Mouse (Mus musculus): ENCODE measurements around the gene S100a7a. TPM values are rescaled to one million over a fixed set of nuclear protein-coding genes. Genes with fewer than 3 reads are reported as not detected.

S100a7a gene
- polyA plus RNA-seq, 1 experiment: 0.42 TPM

DNA sequence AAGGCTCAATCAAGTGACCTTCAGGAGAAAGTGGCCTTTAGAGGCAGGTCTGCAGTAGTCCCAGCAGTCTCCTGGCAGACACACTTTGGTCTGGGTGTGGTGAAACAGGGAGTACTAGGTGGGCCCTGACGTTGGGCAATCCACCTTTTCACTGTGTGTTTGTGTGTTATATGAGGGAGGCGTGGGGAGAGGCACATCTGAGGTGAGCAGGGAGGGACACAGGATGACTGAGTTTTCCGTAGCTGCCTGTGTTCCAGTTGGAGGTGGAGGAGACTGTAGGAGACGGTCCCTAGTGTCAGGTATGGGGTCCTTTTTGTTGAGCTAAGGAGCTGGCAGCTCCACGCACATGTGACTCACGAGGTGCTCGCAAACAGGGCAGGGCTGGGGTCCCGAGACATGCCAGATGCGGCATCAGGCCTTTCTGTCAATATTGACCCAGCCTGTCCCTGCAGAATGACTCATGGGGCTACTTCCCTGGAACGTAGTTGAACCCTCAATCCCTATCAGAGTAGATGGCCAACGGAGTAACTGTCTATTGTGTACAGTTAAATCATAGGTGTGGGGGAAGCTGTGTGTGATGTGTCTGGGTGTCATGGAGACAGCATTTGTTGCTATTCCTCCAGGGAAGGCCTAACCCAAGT is 39.1 kb upstream of the S100a7a start:
- WGBS: 90% methylated on average over 11 of the region's 11 CpGs
- Histone ChIP-seq H3K4me3 (ENCODE audit: control insufficient read depth, insufficient read depth, low read length) (no peak overlapping the region), H3K36me3 (ENCODE audit: control insufficient read depth, insufficient read depth, low read length) (no peaks in the 10 kb centered on the region), H3K27me3 (ENCODE audit: control insufficient read depth, insufficient read depth, low read length) (no peaks in the 10 kb centered on the region), H3K4me1 (replicated peaks; ENCODE audit: control insufficient read depth, insufficient read depth, low read length) (peaks cover 21% of the 10 kb centered on the region), H3K27ac (ENCODE audit: control insufficient read depth, insufficient read depth, low read length) (no peak overlapping the region)
- no peak for DNase-seq
- TF ChIP-seq POLR2A (IDR thresholded peaks at IDR 0.05; ENCODE audit: control insufficient read depth, extremely low read depth, insufficient read depth, low read length, poor library complexity): no peak
- TF ChIP-seq CTCF (IDR thresholded peaks at IDR 0.05; ENCODE audit: borderline replicate concordance, control insufficient read depth, extremely low read depth, insufficient read depth, low read length, poor library complexity): no peak

- WGBS: 0% methylated on average over 7 of the region's 7 CpGs
- Histone ChIP-seq H3K4me1 (replicated peaks; ENCODE audit: control insufficient read depth, insufficient read depth, low read length) (peaks cover 21% of the 10 kb centered on the region), H3K27me3 (ENCODE audit: control insufficient read depth, insufficient read depth, low read length) (no peaks in the 10 kb centered on the region), H3K4me3 (ENCODE audit: control insufficient read depth, insufficient read depth, low read length) (no peak overlapping the region), H3K36me3 (ENCODE audit: control insufficient read depth, insufficient read depth, low read length) (no peaks in the 10 kb centered on the region), H3K27ac (ENCODE audit: control insufficient read depth, insufficient read depth, low read length) (no peak overlapping the region)
- TF ChIP-seq POLR2A (IDR thresholded peaks at IDR 0.05; ENCODE audit: control insufficient read depth, extremely low read depth, insufficient read depth, low read length, poor library complexity) (0 out of 2 replicates have a peak, but pooled peaks have one; percentile 22), CTCF (IDR thresholded peaks at IDR 0.05; ENCODE audit: borderline replicate concordance, control insufficient read depth, extremely low read depth, insufficient read depth, low read length, poor library complexity) (peak; percentile 72; the same call in 1 of the 2 replicates)
- DNase-seq: peak; percentile 80
Observed at GRCm38 (mm10) chr3:90615415-90615814, 38.4 kb upstream of the S100a7a start.

- WGBS: 77% methylated on average over 1 of the region's 1 CpGs
- Histone ChIP-seq H3K36me3 (ENCODE audit: control insufficient read depth, insufficient read depth, low read length) (no peaks in the 10 kb centered on the region), H3K27ac (ENCODE audit: control insufficient read depth, insufficient read depth, low read length) (no peak overlapping the region), H3K4me3 (ENCODE audit: control insufficient read depth, insufficient read depth, low read length) (no peak overlapping the region), H3K27me3 (ENCODE audit: control insufficient read depth, insufficient read depth, low read length) (no peaks in the 10 kb centered on the region), H3K4me1 (replicated peaks; ENCODE audit: control insufficient read depth, insufficient read depth, low read length) (peaks cover 21% of the 10 kb centered on the region)
- TF ChIP-seq POLR2A (IDR thresholded peaks at IDR 0.05; ENCODE audit: control insufficient read depth, extremely low read depth, insufficient read depth, low read length, poor library complexity) (no peak), CTCF (IDR thresholded peaks at IDR 0.05; ENCODE audit: borderline replicate concordance, control insufficient read depth, extremely low read depth, insufficient read depth, low read length, poor library complexity) (no peak)
- no peak for DNase-seq
Observed at GRCm38 (mm10) chr3:90615911-90616310, 37.9 kb upstream of the S100a7a start.

- H3K27ac ChIP-seq (ENCODE audit: control insufficient read depth, insufficient read depth, low read length): no peak overlapping the region
- no peaks in the 10 kb centered on the region for H3K36me3 ChIP-seq (ENCODE audit: control insufficient read depth, insufficient read depth, low read length)
- no peaks in the 10 kb centered on the region for H3K27me3 ChIP-seq (ENCODE audit: control insufficient read depth, insufficient read depth, low read length)
- peaks cover 22% of the 10 kb centered on the region for H3K4me1 ChIP-seq (replicated peaks; ENCODE audit: control insufficient read depth, insufficient read depth, low read length)
- TF ChIP-seq POLR2A (IDR thresholded peaks at IDR 0.05; ENCODE audit: control insufficient read depth, extremely low read depth, insufficient read depth, low read length, poor library complexity): no peak
- no peak for TF ChIP-seq CTCF (IDR thresholded peaks at IDR 0.05; ENCODE audit: borderline replicate concordance, control insufficient read depth, extremely low read depth, insufficient read depth, low read length, poor library complexity)
- DNase-seq: no peak
- WGBS: 33% methylated on average over 1 of the region's 1 CpGs
- H3K4me3 ChIP-seq (ENCODE audit: control insufficient read depth, insufficient read depth, low read length): no peak overlapping the region
Observed at GRCm38 (mm10) chr3:90617586-90617985, 36.2 kb upstream of the S100a7a start.

DNA sequence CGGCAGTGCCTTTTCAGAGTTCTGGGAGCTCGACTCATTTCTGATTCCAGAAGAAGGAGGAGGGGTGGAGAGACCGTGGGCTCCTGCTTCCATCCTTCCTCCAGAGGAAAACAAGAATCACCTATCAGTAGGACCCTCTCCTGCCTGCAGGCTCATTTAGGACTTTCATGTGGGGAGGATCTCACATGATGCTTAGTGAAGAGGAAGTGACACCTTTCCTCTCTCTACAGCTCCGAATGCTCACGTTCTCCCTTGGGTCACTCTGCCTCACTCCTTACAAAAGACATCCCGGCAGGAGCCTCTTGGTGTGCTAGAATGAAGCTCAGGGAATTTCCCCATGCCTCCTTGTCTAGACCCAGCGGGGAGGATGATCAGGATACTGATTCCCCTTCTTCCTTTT is 32.3 kb upstream of the S100a7a start:
- DNase-seq: no peak

DNA sequence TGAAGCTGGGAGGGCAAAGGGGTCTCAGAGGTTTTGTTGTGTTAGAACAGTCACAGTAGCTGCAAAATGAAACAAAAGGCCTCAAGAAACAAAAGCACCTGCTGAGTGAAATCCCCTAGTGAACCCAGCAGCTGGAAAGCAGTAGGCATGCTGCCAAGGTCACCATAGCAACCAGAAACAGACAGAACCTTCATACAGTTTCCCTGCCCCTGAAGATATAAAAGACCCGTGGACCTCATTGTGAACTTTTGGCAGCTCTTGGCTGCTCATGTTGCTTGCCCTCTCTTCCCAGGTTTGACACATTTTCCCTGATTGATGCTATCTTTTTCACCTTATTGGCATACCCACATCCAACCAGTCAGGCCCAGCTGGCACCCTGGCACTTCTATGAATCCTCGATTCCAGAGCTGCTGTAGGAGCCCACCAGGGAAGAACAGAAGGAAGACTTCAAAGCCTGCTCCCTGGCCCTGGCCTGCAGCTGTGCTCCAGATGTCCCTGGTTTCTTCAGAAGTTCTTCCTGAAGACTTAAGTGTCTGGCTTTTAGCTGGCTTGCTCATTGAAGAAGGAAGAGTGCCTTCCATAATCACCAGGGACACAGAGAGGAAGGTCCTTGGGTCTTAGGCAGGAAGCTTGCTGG is 30.3 kb upstream of the S100a7a start:
- Histone ChIP-seq H3K4me3 (ENCODE audit: control insufficient read depth, insufficient read depth, low read length) (no peak overlapping the region), H3K27me3 (ENCODE audit: control insufficient read depth, insufficient read depth, low read length) (no peaks in the 10 kb centered on the region), H3K27ac (ENCODE audit: control insufficient read depth, insufficient read depth, low read length) (no peak overlapping the region; the same call in 1 of the 2 replicates), H3K4me1 (replicated peaks; ENCODE audit: control insufficient read depth, insufficient read depth, low read length) (peaks cover 17% of the 10 kb centered on the region), H3K36me3 (ENCODE audit: control insufficient read depth, insufficient read depth, low read length) (no peaks in the 10 kb centered on the region)
- WGBS: 19% methylated on average over 2 of the region's 2 CpGs
- no peak for TF ChIP-seq POLR2A (IDR thresholded peaks at IDR 0.05; ENCODE audit: control insufficient read depth, extremely low read depth, insufficient read depth, low read length, poor library complexity)
- TF ChIP-seq CTCF (IDR thresholded peaks at IDR 0.05; ENCODE audit: borderline replicate concordance, control insufficient read depth, extremely low read depth, insufficient read depth, low read length, poor library complexity): no peak
- peak; percentile 46 for DNase-seq

More for the DNA sequence above, 32.3 kb upstream of the S100a7a start:
- Histone ChIP-seq H3K4me3 (ENCODE audit: control insufficient read depth, insufficient read depth, low read length) (no peak overlapping the region), H3K27ac (ENCODE audit: control insufficient read depth, insufficient read depth, low read length) (no peak overlapping the region), H3K27me3 (ENCODE audit: control insufficient read depth, insufficient read depth, low read length) (no peaks in the 10 kb centered on the region), H3K36me3 (ENCODE audit: control insufficient read depth, insufficient read depth, low read length) (no peaks in the 10 kb centered on the region), H3K4me1 (replicated peaks; ENCODE audit: control insufficient read depth, insufficient read depth, low read length) (peaks cover 17% of the 10 kb centered on the region)
- TF ChIP-seq POLR2A (IDR thresholded peaks at IDR 0.05; ENCODE audit: control insufficient read depth, extremely low read depth, insufficient read depth, low read length, poor library complexity): no peak
- no peak for TF ChIP-seq CTCF (IDR thresholded peaks at IDR 0.05; ENCODE audit: borderline replicate concordance, control insufficient read depth, extremely low read depth, insufficient read depth, low read length, poor library complexity)
- WGBS: 28% methylated on average over 7 of the region's 7 CpGs

All from thymus, adult 2 months (tissue).